Mouse (Mus musculus): ENCODE measurements around the gene Myo16.

GRCm38 (mm10) chr8:10683088-10683487 lies 529.4 kb downstream of the Myo16 start:
- no peak for TF ChIP-seq CTCF (IDR thresholded peaks at IDR 0.05)
- no peak for TF ChIP-seq POLR2A (IDR thresholded peaks at IDR 0.05; ENCODE audit: insufficient read depth, low read depth, low read length)

Measured in heart, adult 2 months (tissue).